Mouse (Mus musculus): Measurements from ENCODE around the gene Rbp3.

- TF ChIP-seq CTCF (conservative IDR thresholded peaks at IDR 0.05; ENCODE audit: low read length) (no peak), NANOG (IDR thresholded peaks at IDR 0.05; ENCODE audit: borderline replicate concordance, low read length) (no peak), POU5F1 (IDR thresholded peaks at IDR 0.05; ENCODE audit: borderline replicate concordance, low read length) (no peak)
Measured at GRCm38 (mm10) chr14:33940739-33941138, 13.1 kb upstream of the Rbp3 start, which contains the start of gene Gdf2.
